Comparison of ENCODE assay signal across 24 mouse cellular contexts in the genomic region with DNA sequence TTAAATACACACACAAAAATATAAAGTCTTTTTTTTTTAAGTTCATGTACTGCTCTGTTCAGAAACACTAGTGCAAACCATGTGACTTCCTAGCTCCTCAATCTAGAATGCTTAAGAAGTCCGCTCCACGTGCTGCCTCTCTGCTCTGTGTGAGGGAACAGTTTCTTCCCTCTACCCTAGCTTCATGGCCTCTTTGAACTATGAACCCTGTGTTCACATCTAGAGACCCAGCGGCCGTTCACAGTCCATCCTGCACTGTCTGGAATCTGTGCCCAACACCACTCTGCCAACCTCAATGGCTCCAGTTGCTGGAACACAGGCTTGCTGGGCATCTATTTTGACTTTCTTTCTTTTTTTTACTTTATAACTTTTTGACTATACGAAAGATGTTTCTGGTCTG.
"Had no signal": no experiment of that assay in that cellular context is flagged by ENCODE, and none has a peak within 500 bp of the region (broad histone marks: within the 10 kb centered on the region; RNA-seq: fewer than 3 reads in every experiment).

No protein-coding gene starts in this region.

- ATAC-seq: forebrain, embryonic 16.5 days; inflammation-experienced regulatory T-cells, adult 6 months had no signal

- H3K9me3 ChIP-seq: heart, embryonic 10.5 days; heart, embryonic 12.5 days; hindbrain, embryonic 10.5 days; hindbrain, embryonic 12.5 days; limb, embryonic 15.5 days; liver, embryonic 13.5 days; liver, embryonic 15.5 days had no signal

- H3K4me3 ChIP-seq: gastrocnemius, adult 2 months; heart, embryonic 10.5 days; heart, embryonic 12.5 days; hindbrain, embryonic 10.5 days; hindbrain, embryonic 12.5 days; limb, embryonic 13.5 days; limb, embryonic 15.5 days; liver, embryonic 13.5 days; liver, embryonic 15.5 days had no signal

- H3K9ac ChIP-seq: heart, embryonic 12.5 days; hindbrain, embryonic 12.5 days; hindbrain, embryonic 14.5 days; limb, embryonic 13.5 days; limb, embryonic 15.5 days; liver, embryonic 13.5 days; liver, embryonic 15.5 days had no signal

- H3K4me1 ChIP-seq: limb, embryonic 13.5 days; limb, embryonic 15.5 days; liver, embryonic 15.5 days had no signal

- DNase-seq: gastrocnemius, adult 2 months; gastrocnemius, postnatal 10 days; gastrocnemius, postnatal 25 days; heart, adult 18-20 months; heart, postnatal 10 days; heart, postnatal 4 days; kidney, adult 18-20 months; layer of hippocampus, adult 9-11 months; layer of hippocampus, postnatal 36 days; left cerebral cortex, postnatal 4 days; liver, embryonic 13.5 days; lung, adult 18-20 months had no signal

- H3K4me2 ChIP-seq: heart, embryonic 12.5 days; hindbrain, embryonic 12.5 days; hindbrain, embryonic 14.5 days; limb, embryonic 13.5 days; limb, embryonic 15.5 days; liver, embryonic 11.5 days; liver, embryonic 13.5 days; liver, embryonic 15.5 days had no signal

- H3K27ac ChIP-seq: gastrocnemius, adult 2 months; heart, embryonic 10.5 days; hindbrain, embryonic 10.5 days; hindbrain, embryonic 12.5 days; hindbrain, embryonic 14.5 days; kidney, postnatal 0 days; limb, embryonic 13.5 days; limb, embryonic 15.5 days; liver, embryonic 13.5 days; liver, embryonic 15.5 days had no signal

- H3K27me3 ChIP-seq: heart, embryonic 12.5 days; hindbrain, embryonic 12.5 days; limb, embryonic 13.5 days; limb, embryonic 15.5 days; liver, embryonic 13.5 days; liver, embryonic 15.5 days had no signal

- H3K36me3 ChIP-seq: hindbrain, embryonic 12.5 days; limb, embryonic 13.5 days; limb, embryonic 15.5 days; liver, embryonic 13.5 days; liver, embryonic 15.5 days had no signal
